Mouse (Mus musculus): Measurements from ENCODE around the gene Fbxw11. TPM values are rescaled to one million over a fixed set of nuclear protein-coding genes. Genes with fewer than 3 reads are reported as not detected.
A peak's percentile ranks its signal among the peaks of the same experiment; 100 is the strongest.
"Not testable (repeated sequence)": the region's sequence is repeated elsewhere in the genome, so short reads cannot be mapped to it uniquely, and the experiment has no call there.

Gene Fbxw11
- polyA plus RNA-seq, 1 experiment from 2014 or later, result 32.1 TPM

DNA sequence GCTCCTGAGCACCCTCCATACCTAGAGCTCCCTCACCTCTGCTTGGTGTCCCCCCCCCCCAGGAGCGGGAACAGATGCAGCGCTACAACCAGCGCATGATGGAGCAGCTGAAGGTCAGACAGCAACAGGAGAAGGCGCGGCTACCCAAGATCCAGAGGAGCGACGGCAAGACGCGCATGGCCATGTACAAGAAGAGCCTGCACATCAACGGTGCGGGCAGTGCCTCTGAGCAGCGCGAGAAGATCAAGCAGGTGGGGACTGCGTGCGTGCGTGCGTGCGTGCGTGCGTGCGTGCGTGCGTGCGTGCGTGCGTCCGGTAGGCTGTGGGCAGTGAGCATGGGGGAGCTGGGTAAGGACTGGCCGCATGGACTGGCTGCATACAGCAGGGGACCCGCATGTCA lies 28.1 kb upstream of the Fbxw11 start:
- Histone ChIP-seq H3K27ac (replicated peaks) (no peak overlapping the region), H3K9me3 (ENCODE audit: control insufficient read depth, low read length) (no peaks in the 10 kb centered on the region), H3K9ac (ENCODE audit: low read length) (no peak overlapping the region), H3K4me1 (replicated peaks; ENCODE audit: control insufficient read depth, insufficient read depth) (0 out of 2 replicates have a peak, but pooled peaks cover 3% of the 10 kb centered on the region), H3K27me3 (ENCODE audit: control insufficient read depth, insufficient read depth, low read length) (no peaks in the 10 kb centered on the region), H3K4me2 (replicated peaks; ENCODE audit: low read depth) (no peak overlapping the region), H3K36me3 (ENCODE audit: control insufficient read depth, insufficient read depth, low read length) (no peaks in the 10 kb centered on the region), H3K4me3 (ENCODE audit: low read depth, low read length) (no peak overlapping the region)
- no peak for DNase-seq (ENCODE audit: low spot score)
- no peak for TF ChIP-seq EP300 (optimal IDR thresholded peaks at IDR 0.05)
- ATAC-seq (ENCODE audit: low FRiP score, low TSS enrichment), result no peak
- 91% methylated on average over 29 of the region's 29 CpGs for WGBS

GRCm38 (mm10) chr11:32615561-32615960 lies 27.0 kb upstream of the Fbxw11 start:
- 0 out of 2 replicates have a peak, but pooled peaks cover 3% of the 10 kb centered on the region for H3K4me1 ChIP-seq (replicated peaks; ENCODE audit: control insufficient read depth, insufficient read depth)
- H3K9me3 ChIP-seq (ENCODE audit: control insufficient read depth, low read length), result no peaks in the 10 kb centered on the region
- DNase-seq (ENCODE audit: low spot score) (no peak), ATAC-seq (ENCODE audit: low FRiP score, low TSS enrichment) (no peak)
- H3K27me3 ChIP-seq (ENCODE audit: control insufficient read depth, insufficient read depth, low read length), result no peaks in the 10 kb centered on the region
- no peak overlapping the region for H3K27ac ChIP-seq (replicated peaks)
- WGBS, result 35% methylated on average over 11 of the region's 11 CpGs
- TF ChIP-seq EP300 (optimal IDR thresholded peaks at IDR 0.05) (no peak), CTCF (IDR thresholded peaks at IDR 0.05; ENCODE audit: low read depth) (0 out of 2 replicates have a peak, but pooled peaks have one; percentile 13)
- H3K4me3 ChIP-seq (ENCODE audit: low read depth, low read length), result no peak overlapping the region
- H3K36me3 ChIP-seq (ENCODE audit: control insufficient read depth, insufficient read depth, low read length), result no peaks in the 10 kb centered on the region
- H3K4me2 ChIP-seq (replicated peaks; ENCODE audit: low read depth), result no peak overlapping the region
- no peak overlapping the region for H3K9ac ChIP-seq (ENCODE audit: low read length)

- 68% methylated on average over 6 of the region's 6 CpGs for WGBS
Observed at GRCm38 (mm10) chr11:32616091-32616490, 26.4 kb upstream of the Fbxw11 start.

GRCm38 (mm10) chr11:32618036-32618435 lies 24.5 kb upstream of the Fbxw11 start:
- no peak for ATAC-seq (ENCODE audit: low FRiP score, low TSS enrichment)
- no peak overlapping the region for H3K4me3 ChIP-seq (ENCODE audit: low read depth, low read length)
- H3K4me2 ChIP-seq (replicated peaks; ENCODE audit: low read depth), result no peak overlapping the region
- 83% methylated on average over 1 of the region's 1 CpGs for WGBS
- no peak overlapping the region for H3K9ac ChIP-seq (ENCODE audit: low read length)
- no peaks in the 10 kb centered on the region for H3K9me3 ChIP-seq (ENCODE audit: control insufficient read depth, low read length)
- H3K4me1 ChIP-seq (replicated peaks; ENCODE audit: control insufficient read depth, insufficient read depth), result 0 out of 2 replicates have a peak, but pooled peaks cover 3% of the 10 kb centered on the region
- no peak for TF ChIP-seq CTCF (IDR thresholded peaks at IDR 0.05; ENCODE audit: low read depth)
- TF ChIP-seq EP300 (optimal IDR thresholded peaks at IDR 0.05), result no peak
- H3K36me3 ChIP-seq (ENCODE audit: control insufficient read depth, insufficient read depth, low read length), result no peaks in the 10 kb centered on the region
- H3K27ac ChIP-seq (replicated peaks), result no peak overlapping the region
- DNase-seq (ENCODE audit: low spot score), result no peak
- H3K27me3 ChIP-seq (ENCODE audit: control insufficient read depth, insufficient read depth, low read length), result no peaks in the 10 kb centered on the region

More at GRCm38 (mm10) chr11:32616091-32616490, 26.4 kb upstream of the Fbxw11 start:
- no peaks in the 10 kb centered on the region for H3K36me3 ChIP-seq (ENCODE audit: control insufficient read depth, insufficient read depth, low read length)
- no peaks in the 10 kb centered on the region for H3K9me3 ChIP-seq (ENCODE audit: control insufficient read depth, low read length)
- no peak overlapping the region for H3K4me3 ChIP-seq (ENCODE audit: low read depth, low read length)
- no peaks in the 10 kb centered on the region for H3K27me3 ChIP-seq (ENCODE audit: control insufficient read depth, insufficient read depth, low read length)
- ATAC-seq (ENCODE audit: low FRiP score, low TSS enrichment) (no peak), DNase-seq (ENCODE audit: low spot score) (no peak)
- TF ChIP-seq EP300 (optimal IDR thresholded peaks at IDR 0.05) (no peak), CTCF (IDR thresholded peaks at IDR 0.05; ENCODE audit: low read depth) (no peak)
- H3K4me1 ChIP-seq (replicated peaks; ENCODE audit: control insufficient read depth, insufficient read depth), result 0 out of 2 replicates have a peak, but pooled peaks cover 3% of the 10 kb centered on the region
- H3K27ac ChIP-seq (replicated peaks), result no peak overlapping the region
- no peak overlapping the region for H3K4me2 ChIP-seq (replicated peaks; ENCODE audit: low read depth)
- H3K9ac ChIP-seq (ENCODE audit: low read length), result no peak overlapping the region

DNA sequence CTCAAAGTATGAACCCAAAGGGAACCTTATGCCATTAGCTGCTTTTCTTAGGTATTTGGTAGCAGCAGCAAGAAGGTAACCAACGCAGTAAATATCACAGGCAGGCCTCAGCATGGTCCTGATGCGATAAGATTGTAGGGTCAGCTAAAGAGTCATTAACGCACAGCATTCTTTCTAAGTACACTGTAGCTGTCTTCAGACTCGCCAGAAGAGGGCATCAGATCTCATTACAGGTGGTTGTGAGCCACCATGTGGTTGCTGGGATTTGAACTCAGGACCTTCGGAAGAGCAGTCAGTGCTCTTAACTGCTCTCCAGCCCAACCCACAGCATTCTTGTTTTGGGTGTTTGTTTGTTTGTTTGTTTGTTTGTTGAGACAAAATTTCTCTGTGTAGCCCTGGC lies 23.9 kb upstream of the Fbxw11 start:
- peak; percentile 49 for TF ChIP-seq CTCF (IDR thresholded peaks at IDR 0.05; ENCODE audit: low read depth)
- not testable (repeated sequence) for ATAC-seq (ENCODE audit: low FRiP score, low TSS enrichment); H3K27ac ChIP-seq (replicated peaks); H3K36me3 ChIP-seq (ENCODE audit: control insufficient read depth, insufficient read depth, low read length); H3K27me3 ChIP-seq (ENCODE audit: control insufficient read depth, insufficient read depth, low read length); H3K4me2 ChIP-seq (replicated peaks; ENCODE audit: low read depth); DNase-seq (ENCODE audit: low spot score); H3K4me3 ChIP-seq (ENCODE audit: low read depth, low read length); H3K4me1 ChIP-seq (replicated peaks; ENCODE audit: control insufficient read depth, insufficient read depth); H3K9me3 ChIP-seq (ENCODE audit: control insufficient read depth, low read length); H3K9ac ChIP-seq (ENCODE audit: low read length)
- WGBS, result 75% methylated on average over 5 of the region's 5 CpGs

DNA sequence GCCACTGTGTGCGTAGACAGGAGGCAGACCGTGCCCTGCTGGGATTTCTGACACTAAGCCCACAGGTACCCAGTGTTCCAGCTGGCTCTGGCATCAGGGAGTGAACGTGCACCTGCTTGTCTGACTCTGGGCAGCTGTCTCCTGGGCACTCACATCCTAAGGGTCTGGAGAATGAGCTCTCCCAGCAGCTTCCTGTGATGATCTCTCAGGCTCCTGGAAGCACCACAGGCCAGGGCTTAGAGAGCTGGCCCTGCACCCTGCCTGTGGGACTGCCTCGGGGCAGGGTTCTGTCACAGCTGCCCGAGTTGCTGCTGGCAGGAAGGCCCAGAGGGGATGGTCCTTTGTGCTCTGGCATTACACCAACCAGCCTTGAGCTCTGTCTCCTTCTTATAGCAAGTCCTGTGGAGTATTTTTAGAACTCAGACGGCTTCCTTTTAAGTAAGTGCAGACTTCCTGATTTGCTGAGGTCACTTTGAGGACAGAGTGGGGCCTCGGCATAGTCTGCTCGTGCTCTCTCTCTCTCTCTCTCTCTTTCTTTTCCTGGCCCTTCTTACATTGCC lies 23.2 kb upstream of the Fbxw11 start:
- WGBS, result 16% methylated on average over 8 of the region's 8 CpGs
- Histone ChIP-seq H3K27ac (replicated peaks) (peak overlapping the region; percentile 65), H3K9me3 (ENCODE audit: control insufficient read depth, low read length) (no peaks in the 10 kb centered on the region), H3K4me3 (ENCODE audit: low read depth, low read length) (no peak overlapping the region), H3K27me3 (ENCODE audit: control insufficient read depth, insufficient read depth, low read length) (no peaks in the 10 kb centered on the region), H3K4me2 (replicated peaks; ENCODE audit: low read depth) (no peak overlapping the region), H3K9ac (ENCODE audit: low read length) (no peak overlapping the region), H3K4me1 (replicated peaks; ENCODE audit: control insufficient read depth, insufficient read depth) (0 out of 2 replicates have a peak, but pooled peaks cover 3% of the 10 kb centered on the region), H3K36me3 (ENCODE audit: control insufficient read depth, insufficient read depth, low read length) (no peaks in the 10 kb centered on the region)
- peak; percentile 0; the same call in 1 of the 2 replicates for TF ChIP-seq CTCF (IDR thresholded peaks at IDR 0.05; ENCODE audit: low read depth)
- TF ChIP-seq EP300 (optimal IDR thresholded peaks at IDR 0.05), result no peak
- peak; percentile 74 for ATAC-seq (ENCODE audit: low FRiP score, low TSS enrichment)
- DNase-seq (ENCODE audit: low spot score), result peak; percentile 60
